Mouse (Mus musculus): ENCODE measurements around the gene Gbgt1.

GRCm38 (mm10) chr2:28547237-28548172, 50.8 kb downstream of the Gbgt1 start:
- TF ChIP-seq CTCF (IDR thresholded peaks at IDR 0.05; ENCODE audit: low read depth) (peak; percentile 99), EP300 (optimal IDR thresholded peaks at IDR 0.05) (no peak)

Data from stomach, postnatal 0 days (tissue).